Mouse (Mus musculus) midbrain, embryonic 16.5 days (tissue): ENCODE measurements around the gene Vstm4. TPM values are rescaled to one million over a fixed set of nuclear protein-coding genes. Genes with fewer than 3 reads are reported as not detected.
A peak's percentile ranks its signal among the peaks of the same experiment; 100 is the strongest.

Source experiments
- ATAC-seq: fragments of 200-750 bp; cut with Nextera tagmentation; 2 replicates; pipeline ENCODE4 v1.8.0; 2017; ENCODE audit warnings: moderate TSS enrichment
- H3K27ac ChIP-seq: fragments of 300-500 bp; sonication (generic); 2 replicates; pipeline ENCODE4 v1.5.1; 2014; ENCODE audit warnings: mild to moderate bottlenecking, low read length, mixed read lengths
- H3K27me3 ChIP-seq: fragments of 300-500 bp; sonication (generic); 2 replicates; pipeline ENCODE4 v1.6.1; 2014; ENCODE audit warnings: low read depth, low read length, mixed read lengths; ENCODE audit not compliant: control insufficient read depth, insufficient read depth
- H3K36me3 ChIP-seq: fragments of 300-500 bp; sonication (generic); 2 replicates; pipeline ENCODE4 v1.6.1; 2014; ENCODE audit warnings: mild to moderate bottlenecking, low read length, moderate library complexity, mixed read lengths; ENCODE audit not compliant: control insufficient read depth, insufficient read depth
- H3K4me1 ChIP-seq: fragments of 300-500 bp; sonication (generic); 2 replicates; pipeline ENCODE4 v1.6.1; 2014; ENCODE audit warnings: mild to moderate bottlenecking, low read length, mixed read lengths; ENCODE audit not compliant: control insufficient read depth, insufficient read depth
- H3K4me2 ChIP-seq: fragments of 300-500 bp; sonication (generic); 2 replicates; pipeline ENCODE4 v1.6.1; 2014; ENCODE audit warnings: mild to moderate bottlenecking, low read length, mixed read lengths
- H3K4me3 ChIP-seq: fragments of 300-500 bp; sonication (generic); 2 replicates; pipeline ENCODE4 v1.5.1; 2014; ENCODE audit warnings: low read depth, mild to moderate bottlenecking, low read length, moderate library complexity, mixed read lengths
- H3K9ac ChIP-seq: fragments of 300-500 bp; sonication (generic); 2 replicates; pipeline ENCODE4 v1.6.1; 2014; ENCODE audit warnings: low read depth, low read length, mixed read lengths
- H3K9me3 ChIP-seq: fragments of 300-500 bp; sonication (generic); replicated peaks from 2 replicates; pipeline ENCODE4 v1.6.1; 2014; ENCODE audit warnings: mild to moderate bottlenecking, low read length, mixed read lengths; ENCODE audit not compliant: control insufficient read depth, poor library complexity, severe bottlenecking
- WGBS: fragments of 180-500 bp; shearing (Covaris S2); extraction: QIAGEN DNeasy Blood & Tissue Kit; methylation state at CpG from one replicate; pipeline ENCODE4 v1.1.7; 2014; 5-methylcytosine and 5-hydroxymethylcytosine counted together
- polyA plus RNA-seq: library from polyadenylated mRNA; unstranded; fragments of >200 nt; fragmentation: Nextera tagmentation; extraction: Ambion mirVana; gene quantifications from 2 replicates; pipeline ENCODE4 v1.2.1, GENCODE M21; 2015

Vstm4 gene
- polyA plus RNA-seq, 1 experiment from 2014 or later, result 12.0 TPM

- no peak overlapping the region for H3K4me3 ChIP-seq
- 64% methylated on average over 6 of the region's 6 CpGs for WGBS
- H3K9me3 ChIP-seq, result no peaks in the 10 kb centered on the region
- H3K4me1 ChIP-seq, result no peaks in the 10 kb centered on the region
- no peaks in the 10 kb centered on the region for H3K27me3 ChIP-seq
- H3K27ac ChIP-seq, result no peak overlapping the region
- no peak overlapping the region for H3K4me2 ChIP-seq
- H3K36me3 ChIP-seq, result no peaks in the 10 kb centered on the region
- no peak for ATAC-seq
- H3K9ac ChIP-seq, result no peak overlapping the region
Observed at GRCm38 (mm10) chr14:32877549-32877948, 21.0 kb downstream of the Vstm4 start.

- no peak overlapping the region for H3K27ac ChIP-seq
- no peak for ATAC-seq
- no peak overlapping the region for H3K9ac ChIP-seq
- no peak overlapping the region for H3K4me3 ChIP-seq
- H3K4me2 ChIP-seq, result no peak overlapping the region
- 85% methylated on average over 5 of the region's 5 CpGs for WGBS
- H3K9me3 ChIP-seq, result no peaks in the 10 kb centered on the region
- no peaks in the 10 kb centered on the region for H3K27me3 ChIP-seq
- H3K36me3 ChIP-seq, result no peaks in the 10 kb centered on the region
- no peaks in the 10 kb centered on the region for H3K4me1 ChIP-seq
Observed at GRCm38 (mm10) chr14:32880332-32880731, 23.8 kb downstream of the Vstm4 start.

- Histone ChIP-seq H3K9me3 (no peaks in the 10 kb centered on the region), H3K4me3 (no peak overlapping the region), H3K36me3 (no peaks in the 10 kb centered on the region), H3K4me2 (no peak overlapping the region), H3K9ac (no peak overlapping the region), H3K4me1 (no peaks in the 10 kb centered on the region), H3K27ac (no peak overlapping the region), H3K27me3 (no peaks in the 10 kb centered on the region)
- WGBS, result 78% methylated on average over 1 of the region's 1 CpGs
- no peak for ATAC-seq
Observed at GRCm38 (mm10) chr14:32881693-32882092, 25.1 kb downstream of the Vstm4 start.

- H3K36me3 ChIP-seq, result no peaks in the 10 kb centered on the region
- 5% methylated on average over 6 of the region's 6 CpGs for WGBS
- H3K27ac ChIP-seq, result peak overlapping the region; percentile 69
- H3K4me1 ChIP-seq, result peaks cover 13% of the 10 kb centered on the region
- H3K4me2 ChIP-seq, result no peak overlapping the region
- H3K9ac ChIP-seq, result no peak overlapping the region
- H3K27me3 ChIP-seq, result no peaks in the 10 kb centered on the region
- no peak overlapping the region for H3K4me3 ChIP-seq
- peak; percentile 98 for ATAC-seq
- H3K9me3 ChIP-seq, result no peaks in the 10 kb centered on the region
Observed at GRCm38 (mm10) chr14:32888876-32889674, 32.5 kb downstream of the Vstm4 start.

- H3K4me3 ChIP-seq, result no peak overlapping the region
- no peaks in the 10 kb centered on the region for H3K36me3 ChIP-seq
- WGBS, result 85% methylated on average over 4 of the region's 4 CpGs
- peaks cover 3% of the 10 kb centered on the region; the same call in 1 of the 2 replicates for H3K4me1 ChIP-seq
- H3K9ac ChIP-seq, result no peak overlapping the region
- no peaks in the 10 kb centered on the region for H3K27me3 ChIP-seq
- H3K9me3 ChIP-seq, result no peaks in the 10 kb centered on the region
- no peak overlapping the region for H3K4me2 ChIP-seq
- no peak overlapping the region for H3K27ac ChIP-seq
- no peak for ATAC-seq
Observed at GRCm38 (mm10) chr14:32894341-32894853, 37.8 kb downstream of the Vstm4 start.

GRCm38 (mm10) chr14:32894878-32895277 is 38.3 kb downstream of the Vstm4 start:
- Histone ChIP-seq H3K4me3 (no peak overlapping the region), H3K9ac (no peak overlapping the region), H3K4me2 (no peak overlapping the region), H3K4me1 (peaks cover 2% of the 10 kb centered on the region; the same call in 1 of the 2 replicates), H3K36me3 (no peaks in the 10 kb centered on the region), H3K9me3 (no peaks in the 10 kb centered on the region), H3K27me3 (no peaks in the 10 kb centered on the region), H3K27ac (no peak overlapping the region)
- 88% methylated on average over 4 of the region's 4 CpGs for WGBS
- no peak for ATAC-seq

GRCm38 (mm10) chr14:32896896-32897295 is 40.3 kb downstream of the Vstm4 start:
- H3K9ac ChIP-seq, result no peak overlapping the region
- no peak overlapping the region for H3K4me3 ChIP-seq
- H3K4me2 ChIP-seq, result no peak overlapping the region
- no peaks in the 10 kb centered on the region for H3K9me3 ChIP-seq
- WGBS, result 94% methylated on average over 2 of the region's 2 CpGs
- H3K36me3 ChIP-seq, result no peaks in the 10 kb centered on the region
- no peak for ATAC-seq
- H3K27ac ChIP-seq, result no peak overlapping the region
- H3K4me1 ChIP-seq, result no peaks in the 10 kb centered on the region
- no peaks in the 10 kb centered on the region for H3K27me3 ChIP-seq

GRCm38 (mm10) chr14:32903203-32903602 is 46.6 kb downstream of the Vstm4 start:
- no peaks in the 10 kb centered on the region for H3K4me1 ChIP-seq
- no peak for ATAC-seq
- no peak overlapping the region for H3K27ac ChIP-seq
- 95% methylated on average over 3 of the region's 3 CpGs for WGBS
- H3K27me3 ChIP-seq, result no peaks in the 10 kb centered on the region
- H3K9me3 ChIP-seq, result no peaks in the 10 kb centered on the region; the same call in 1 of the 2 replicates
- H3K36me3 ChIP-seq, result no peaks in the 10 kb centered on the region
- H3K4me2 ChIP-seq, result no peak overlapping the region
- no peak overlapping the region for H3K4me3 ChIP-seq
- H3K9ac ChIP-seq, result no peak overlapping the region

GRCm38 (mm10) chr14:32906545-32906944 is 50.0 kb downstream of the Vstm4 start:
- Histone ChIP-seq H3K9ac (no peak overlapping the region), H3K27me3 (no peaks in the 10 kb centered on the region), H3K4me1 (no peaks in the 10 kb centered on the region), H3K36me3 (no peaks in the 10 kb centered on the region), H3K4me3 (no peak overlapping the region), H3K27ac (no peak overlapping the region), H3K9me3 (no peaks in the 10 kb centered on the region; the same call in 1 of the 2 replicates), H3K4me2 (no peak overlapping the region)
- ATAC-seq, result no peak
- 78% methylated on average over 3 of the region's 3 CpGs for WGBS
